Mouse (Mus musculus) C2C12 (cell line): ENCODE measurements around the gene Lmf2.

Experiments
- CTCF ChIP-seq: IDR thresholded peaks from one replicate; pipeline ENCODE4 v1.5.1; 2011; ENCODE audit not compliant: control insufficient read depth, insufficient read depth, insufficient read length
- MAX ChIP-seq: IDR thresholded peaks from one replicate; pipeline ENCODE4 v1.6.1; 2011; ENCODE audit warnings: mild to moderate bottlenecking, control low read depth
- MYOD1 ChIP-seq: IDR thresholded peaks from one replicate; pipeline ENCODE4 v1.6.1; 2011; ENCODE audit warnings: low read depth; ENCODE audit not compliant: control insufficient read depth, insufficient read length
- USF1 ChIP-seq: IDR thresholded peaks from one replicate; pipeline ENCODE4 v1.6.1; 2011; ENCODE audit warnings: low read depth, mild to moderate bottlenecking, control low read depth, moderate library complexity

GRCm38 (mm10) chr15:89352795-89353194 is 2.7 kb downstream of the Lmf2 start:
- TF ChIP-seq MAX (no peak), CTCF (no peak), USF1 (no peak), MYOD1 (no peak)
